Mouse (Mus musculus): ENCODE results near the gene Kcnj12. TPM values are rescaled to one million over a fixed set of nuclear protein-coding genes. Genes with fewer than 3 reads are reported as not detected.

Kcnj12 gene
- polyA plus RNA-seq, 1 experiment from 2014 or later = 0.59 TPM

GRCm38 (mm10) chr11:61051151-61051550 lies 28.8 kb downstream of the Kcnj12 start:
- H3K4me3 ChIP-seq (ENCODE audit: low read depth, low read length) = no peak overlapping the region
- H3K4me1 ChIP-seq (replicated peaks; ENCODE audit: control insufficient read depth, insufficient read depth) = no peaks in the 10 kb centered on the region
- H3K4me2 ChIP-seq (replicated peaks; ENCODE audit: low read depth) = no peak overlapping the region
- no peak overlapping the region for H3K27ac ChIP-seq (replicated peaks)
- WGBS = 36% methylated on average over 8 of the region's 8 CpGs
- H3K9ac ChIP-seq (ENCODE audit: low read length) = no peak overlapping the region
- no peak for ATAC-seq (ENCODE audit: low FRiP score, low TSS enrichment)
- TF ChIP-seq CTCF (IDR thresholded peaks at IDR 0.05; ENCODE audit: low read depth) (no peak), EP300 (optimal IDR thresholded peaks at IDR 0.05) (no peak)
- no peaks in the 10 kb centered on the region for H3K36me3 ChIP-seq (ENCODE audit: control insufficient read depth, insufficient read depth, low read length)
- H3K9me3 ChIP-seq (ENCODE audit: control insufficient read depth, low read length) = no peaks in the 10 kb centered on the region
- H3K27me3 ChIP-seq (ENCODE audit: control insufficient read depth, insufficient read depth, low read length) = no peaks in the 10 kb centered on the region
- no peak for DNase-seq (ENCODE audit: low spot score)

- H3K9me3 ChIP-seq (ENCODE audit: control insufficient read depth, low read length) = no peaks in the 10 kb centered on the region
- WGBS = 63% methylated on average over 5 of the region's 5 CpGs
- ATAC-seq (ENCODE audit: low FRiP score, low TSS enrichment) (no peak), DNase-seq (ENCODE audit: low spot score) (no peak)
- H3K27me3 ChIP-seq (ENCODE audit: control insufficient read depth, insufficient read depth, low read length) = no peaks in the 10 kb centered on the region
- no peak overlapping the region for H3K9ac ChIP-seq (ENCODE audit: low read length)
- TF ChIP-seq EP300 (optimal IDR thresholded peaks at IDR 0.05) (no peak), CTCF (IDR thresholded peaks at IDR 0.05; ENCODE audit: low read depth) (no peak)
- H3K4me1 ChIP-seq (replicated peaks; ENCODE audit: control insufficient read depth, insufficient read depth) = no peaks in the 10 kb centered on the region
- H3K36me3 ChIP-seq (ENCODE audit: control insufficient read depth, insufficient read depth, low read length) = no peaks in the 10 kb centered on the region
- H3K27ac ChIP-seq (replicated peaks) = no peak overlapping the region
- H3K4me2 ChIP-seq (replicated peaks; ENCODE audit: low read depth) = no peak overlapping the region
- no peak overlapping the region for H3K4me3 ChIP-seq (ENCODE audit: low read depth, low read length)
Measured at GRCm38 (mm10) chr11:61056871-61057270, 34.5 kb downstream of the Kcnj12 start.

- 55% methylated on average over 10 of the region's 10 CpGs for WGBS
- no peaks in the 10 kb centered on the region for H3K27me3 ChIP-seq (ENCODE audit: control insufficient read depth, insufficient read depth, low read length)
- no peak for DNase-seq (ENCODE audit: low spot score)
- ATAC-seq (ENCODE audit: low FRiP score, low TSS enrichment) = no peak
- no peak overlapping the region for H3K4me3 ChIP-seq (ENCODE audit: low read depth, low read length)
- no peaks in the 10 kb centered on the region for H3K4me1 ChIP-seq (replicated peaks; ENCODE audit: control insufficient read depth, insufficient read depth)
- no peak overlapping the region for H3K4me2 ChIP-seq (replicated peaks; ENCODE audit: low read depth)
- H3K9ac ChIP-seq (ENCODE audit: low read length) = no peak overlapping the region
- no peaks in the 10 kb centered on the region for H3K9me3 ChIP-seq (ENCODE audit: control insufficient read depth, low read length)
- H3K27ac ChIP-seq (replicated peaks) = 0 out of 2 replicates have a peak overlapping the region, but pooled peaks have one; percentile 24
- H3K36me3 ChIP-seq (ENCODE audit: control insufficient read depth, insufficient read depth, low read length) = no peaks in the 10 kb centered on the region
- TF ChIP-seq CTCF (IDR thresholded peaks at IDR 0.05; ENCODE audit: low read depth) (no peak), EP300 (optimal IDR thresholded peaks at IDR 0.05) (no peak)
Measured at GRCm38 (mm10) chr11:61059691-61060457, 37.5 kb downstream of the Kcnj12 start.

DNA sequence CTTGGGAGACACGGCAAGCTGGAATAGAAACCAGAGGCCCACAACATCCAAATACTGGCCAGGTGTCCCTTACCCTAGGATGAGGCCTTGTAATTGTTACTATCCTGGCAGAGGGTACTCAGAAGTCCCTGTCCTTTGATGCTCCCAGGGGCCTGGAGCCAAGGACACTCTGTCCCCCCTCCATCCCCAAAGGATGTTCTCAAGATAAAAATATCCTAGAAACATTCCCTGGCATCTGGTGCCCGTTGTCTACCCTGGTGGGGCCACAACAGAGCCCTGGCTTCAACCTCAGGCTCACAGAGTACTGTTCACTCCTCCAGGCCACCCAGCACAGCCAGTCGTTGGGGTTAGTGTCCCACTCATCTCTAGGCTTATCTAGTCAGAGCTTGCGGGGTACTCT lies 38.3 kb downstream of the Kcnj12 start:
- no peak for TF ChIP-seq EP300 (optimal IDR thresholded peaks at IDR 0.05)
- no peak for TF ChIP-seq CTCF (IDR thresholded peaks at IDR 0.05; ENCODE audit: low read depth)
- no peaks in the 10 kb centered on the region for H3K9me3 ChIP-seq (ENCODE audit: control insufficient read depth, low read length)
- no peaks in the 10 kb centered on the region for H3K27me3 ChIP-seq (ENCODE audit: control insufficient read depth, insufficient read depth, low read length)
- no peak overlapping the region for H3K27ac ChIP-seq (replicated peaks)
- no peak overlapping the region for H3K4me2 ChIP-seq (replicated peaks; ENCODE audit: low read depth)
- DNase-seq (ENCODE audit: low spot score) = no peak
- H3K36me3 ChIP-seq (ENCODE audit: control insufficient read depth, insufficient read depth, low read length) = no peaks in the 10 kb centered on the region
- no peak overlapping the region for H3K4me3 ChIP-seq (ENCODE audit: low read depth, low read length)
- H3K4me1 ChIP-seq (replicated peaks; ENCODE audit: control insufficient read depth, insufficient read depth) = no peaks in the 10 kb centered on the region
- WGBS = 73% methylated on average over 4 of the region's 4 CpGs
- no peak overlapping the region for H3K9ac ChIP-seq (ENCODE audit: low read length)
- ATAC-seq (ENCODE audit: low FRiP score, low TSS enrichment) = no peak

- Histone ChIP-seq H3K9ac (ENCODE audit: low read length) (no peak overlapping the region), H3K36me3 (ENCODE audit: control insufficient read depth, insufficient read depth, low read length) (no peaks in the 10 kb centered on the region), H3K27me3 (ENCODE audit: control insufficient read depth, insufficient read depth, low read length) (no peaks in the 10 kb centered on the region), H3K4me2 (replicated peaks; ENCODE audit: low read depth) (no peak overlapping the region), H3K4me1 (replicated peaks; ENCODE audit: control insufficient read depth, insufficient read depth) (no peaks in the 10 kb centered on the region), H3K27ac (replicated peaks) (no peak overlapping the region), H3K4me3 (ENCODE audit: low read depth, low read length) (no peak overlapping the region), H3K9me3 (ENCODE audit: control insufficient read depth, low read length) (no peaks in the 10 kb centered on the region)
- no peak for TF ChIP-seq EP300 (optimal IDR thresholded peaks at IDR 0.05)
- no peak for TF ChIP-seq CTCF (IDR thresholded peaks at IDR 0.05; ENCODE audit: low read depth)
- ATAC-seq (ENCODE audit: low FRiP score, low TSS enrichment) = no peak
- WGBS = 70% methylated on average over 18 of the region's 18 CpGs
- DNase-seq (ENCODE audit: low spot score) = no peak
Measured at GRCm38 (mm10) chr11:61062548-61063461, 40.4 kb downstream of the Kcnj12 start.

Measured in stomach, postnatal 0 days (tissue).